Mouse (Mus musculus): ENCODE data around the gene Pde4b.

DNA sequence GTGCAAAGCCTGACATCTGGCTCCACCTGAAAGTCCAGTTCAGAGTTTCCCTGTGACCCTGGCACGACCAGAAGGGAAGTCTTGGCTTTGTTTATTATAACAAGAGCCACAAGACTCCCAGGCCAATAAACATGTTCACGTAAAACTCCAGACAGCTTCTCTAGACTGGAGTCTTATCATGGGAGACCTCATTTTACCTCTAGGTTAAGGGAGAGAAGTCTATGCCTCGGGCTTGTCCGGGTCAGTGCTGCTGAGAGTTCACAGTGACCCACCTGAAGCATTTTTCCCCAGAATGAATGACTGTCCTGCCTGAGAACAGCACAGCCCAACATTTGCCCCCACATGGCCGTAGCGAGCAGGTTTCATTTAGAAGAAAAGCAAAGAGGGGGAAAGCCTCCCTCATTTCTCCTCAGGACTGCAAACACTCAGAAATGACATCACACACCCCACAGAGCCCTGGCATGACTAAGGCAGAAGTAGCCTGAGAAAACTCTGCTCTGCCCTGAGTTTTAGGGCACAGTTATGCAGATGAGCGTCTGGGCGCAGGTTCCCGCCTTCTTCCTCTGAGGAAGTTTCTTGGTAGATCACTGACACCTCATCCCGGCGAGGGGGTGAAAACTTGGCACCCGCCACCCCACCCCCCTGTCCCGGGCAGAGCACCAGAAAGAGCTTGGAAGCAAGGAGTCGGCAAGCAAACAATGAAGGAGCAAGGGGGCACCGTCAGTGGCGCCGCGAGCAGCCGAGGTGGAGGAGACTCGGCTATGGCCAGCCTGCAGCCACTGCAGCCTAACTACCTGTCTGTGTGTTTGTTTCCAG, 482.8 kb downstream of the Pde4b start:
- TF ChIP-seq CHD2 (IDR thresholded peaks at IDR 0.05; ENCODE audit: low read depth, low read length), result no peak
- no peak for TF ChIP-seq HCFC1 (IDR thresholded peaks at IDR 0.05; ENCODE audit: borderline replicate concordance, insufficient read depth, low read length)
